Mouse (Mus musculus) CH12.LX (cell line): ENCODE data around the gene Capn11. TPM values are rescaled to one million over a fixed set of nuclear protein-coding genes. Genes with fewer than 3 reads are reported as not detected.

Experiments
- DNase-seq: peaks from one replicate; pipeline ENCODE4 v3.0.0-alpha.2; 2013; ENCODE audit errors: extremely low read depth
- H3K27ac ChIP-seq: 2 replicates; pipeline ENCODE4 v1.5.1; 2012; ENCODE audit warnings: low read depth, mild to moderate bottlenecking, control low read depth, moderate library complexity; ENCODE audit not compliant: insufficient read depth
- H3K27me3 ChIP-seq: replicated peaks from 2 replicates; pipeline ENCODE3; 2012; ENCODE audit warnings: inconsistent platforms
- H3K36me3 ChIP-seq, 2 experiments: replicated peaks in 1 of 2; 2 replicates each; pipeline versions ENCODE3 to v1.6.1; 2012; ENCODE audit warnings: inconsistent platforms in 1 of 2, low read length in 1 of 2, mild to moderate bottlenecking in 1 of 2, mixed read lengths in 1 of 2, moderate library complexity in 1 of 2; ENCODE audit not compliant: control insufficient read depth in 1 of 2, insufficient read depth in 1 of 2
- H3K4me1 ChIP-seq, 2 experiments: 2 replicates each; pipeline ENCODE4 v1.6.1; 2012; ENCODE audit warnings: inconsistent platforms in 1 of 2, moderate library complexity in 1 of 2; ENCODE audit not compliant: insufficient read depth in 2 of 2, control insufficient read depth in 1 of 2
- H3K4me2 ChIP-seq: 2 replicates; pipeline ENCODE4 v1.6.1; 2012; ENCODE audit warnings: low read depth, mild to moderate bottlenecking, control low read depth; ENCODE audit not compliant: poor library complexity, insufficient read depth, severe bottlenecking
- H3K4me3 ChIP-seq, 3 experiments: fragments of 150-350 bp in 1 of 3; sonication (generic) in 1 of 3; replicated peaks in 1 of 3; 2 replicates each; pipeline versions ENCODE3 to v1.5.1; 2011 to 2012; ENCODE audit warnings: low read depth in 2 of 3, low read length in 2 of 3, mild to moderate bottlenecking in 2 of 3, moderate library complexity in 2 of 3, control low read depth in 1 of 3, improper control_type of control experiment in 1 of 3, inconsistent platforms in 1 of 3, mixed read lengths in 1 of 3; ENCODE audit not compliant: poor library complexity in 1 of 3
- H3K79me2 ChIP-seq: replicated peaks from 2 replicates; pipeline ENCODE4 v1.6.1; 2012; ENCODE audit warnings: mild to moderate bottlenecking, moderate library complexity; ENCODE audit not compliant: control insufficient read depth, poor library complexity, insufficient read depth, severe bottlenecking; ENCODE audit errors: extremely low read depth
- H3K9ac ChIP-seq: 2 replicates; pipeline ENCODE4 v1.6.1; 2012; ENCODE audit warnings: low read depth, mild to moderate bottlenecking, control low read depth, moderate library complexity; ENCODE audit not compliant: insufficient read depth
- H3K9me3 ChIP-seq: replicated peaks from 2 replicates; pipeline ENCODE3; 2012; ENCODE audit warnings: low read length, inconsistent platforms, mixed read lengths
- BHLHE40 ChIP-seq: IDR thresholded peaks from 2 replicates; pipeline ENCODE4 v1.6.1; 2011; ENCODE audit warnings: mild to moderate bottlenecking, low read depth, low read length, improper control_type of control experiment
- CHD1 ChIP-seq: IDR thresholded peaks from 2 replicates; pipeline ENCODE4 v1.6.1; 2012; ENCODE audit warnings: low read depth, low read length, improper control_type of control experiment, inconsistent platforms
- CHD2 ChIP-seq: IDR thresholded peaks from 2 replicates; pipeline ENCODE4 v1.6.1; 2011; ENCODE audit warnings: low read length, improper control_type of control experiment
- CTCF ChIP-seq, 2 experiments: IDR thresholded peaks in 1 of 2; conservative IDR thresholded peaks in 1 of 2; 2 replicates each; pipeline ENCODE4 v1.5.1; 2011 to 2012; ENCODE audit warnings: low read depth in 2 of 2, low read length in 2 of 2, improper control_type of control experiment in 1 of 2, inconsistent platforms in 1 of 2, mild to moderate bottlenecking in 1 of 2, moderate library complexity in 1 of 2
- E2F4 ChIP-seq: IDR thresholded peaks from 2 replicates; pipeline ENCODE4 v1.6.1; 2011; ENCODE audit warnings: low read depth, low read length, improper control_type of control experiment; ENCODE audit not compliant: insufficient replicate concordance
- ELF1 ChIP-seq: IDR thresholded peaks from 2 replicates; pipeline ENCODE4 v1.6.1; 2014; ENCODE audit warnings: low read depth, mild to moderate bottlenecking, inconsistent platforms, low read length, improper control_type of control experiment
- EP300 ChIP-seq: IDR thresholded peaks from 2 replicates; pipeline ENCODE4 v1.6.1; 2011; ENCODE audit warnings: low read length, improper control_type of control experiment
- ETS1 ChIP-seq: conservative IDR thresholded peaks from 2 replicates; pipeline ENCODE4 v1.6.1; 2012; ENCODE audit warnings: low read depth, mild to moderate bottlenecking, inconsistent platforms, low read length, improper control_type of control experiment, moderate library complexity
- GABPA ChIP-seq: IDR thresholded peaks from 2 replicates; pipeline ENCODE4 v1.6.1; 2012; ENCODE audit warnings: low read depth, low read length, improper control_type of control experiment, inconsistent platforms; ENCODE audit not compliant: insufficient replicate concordance
- HCFC1 ChIP-seq: IDR thresholded peaks from 2 replicates; pipeline ENCODE4 v1.6.1; 2012; ENCODE audit warnings: low read depth, mild to moderate bottlenecking, inconsistent platforms, low read length, improper control_type of control experiment
- IRF4 ChIP-seq: IDR thresholded peaks from 2 replicates; pipeline ENCODE4 v1.6.1; 2014; ENCODE audit warnings: low read depth, mild to moderate bottlenecking, inconsistent platforms, low read length, improper control_type of control experiment
- JUN ChIP-seq: IDR thresholded peaks from 2 replicates; pipeline ENCODE4 v1.6.1; 2011; ENCODE audit warnings: low read depth, mild to moderate bottlenecking, low read length, improper control_type of control experiment, moderate library complexity; ENCODE audit not compliant: insufficient read depth
- JUND ChIP-seq: conservative IDR thresholded peaks from 2 replicates; pipeline ENCODE4 v1.6.1; 2011; ENCODE audit warnings: low read depth, low read length, improper control_type of control experiment
- KAT2A ChIP-seq: IDR thresholded peaks from 2 replicates; pipeline ENCODE4 v1.6.1; 2012; ENCODE audit warnings: low read length, improper control_type of control experiment, inconsistent platforms; ENCODE audit not compliant: insufficient replicate concordance
- MAFK ChIP-seq: IDR thresholded peaks from 2 replicates; pipeline ENCODE4 v1.6.1; 2011; ENCODE audit warnings: low read length, improper control_type of control experiment; ENCODE audit not compliant: insufficient replicate concordance
- MAX ChIP-seq: IDR thresholded peaks from 2 replicates; pipeline ENCODE4 v1.6.1; 2011; ENCODE audit warnings: low read length, improper control_type of control experiment
- MAZ ChIP-seq: IDR thresholded peaks from 2 replicates; pipeline ENCODE4 v1.6.1; 2012; ENCODE audit warnings: low read depth, mild to moderate bottlenecking, inconsistent platforms, low read length, improper control_type of control experiment, moderate library complexity
- MEF2A ChIP-seq: IDR thresholded peaks from 2 replicates; pipeline ENCODE4 v1.6.1; 2014; ENCODE audit warnings: low read depth, mild to moderate bottlenecking, inconsistent platforms, low read length, improper control_type of control experiment, borderline replicate concordance
- MXI1 ChIP-seq: IDR thresholded peaks from 2 replicates; pipeline ENCODE4 v1.6.1; 2011; ENCODE audit warnings: mild to moderate bottlenecking, low read depth, low read length, improper control_type of control experiment
- MYC ChIP-seq: IDR thresholded peaks from 2 replicates; pipeline ENCODE4 v1.6.1; 2011; ENCODE audit warnings: low read depth, mild to moderate bottlenecking, improper control_type of control experiment, low read length
- NELFE ChIP-seq: IDR thresholded peaks from 2 replicates; pipeline ENCODE4 v1.6.1; 2011; ENCODE audit warnings: low read depth, low read length, improper control_type of control experiment
- NRF1 ChIP-seq: IDR thresholded peaks from 2 replicates; pipeline ENCODE4 v1.6.1; 2014; ENCODE audit warnings: low read depth, mild to moderate bottlenecking, inconsistent platforms, low read length, improper control_type of control experiment, moderate library complexity
- PAX5 ChIP-seq: IDR thresholded peaks from 2 replicates; pipeline ENCODE4 v1.6.1; 2012; ENCODE audit warnings: low read length, inconsistent platforms, mixed read lengths
- POLR2A ChIP-seq: IDR thresholded peaks from 2 replicates; pipeline ENCODE4 v1.6.1; 2011; ENCODE audit warnings: low read depth, mild to moderate bottlenecking, improper control_type of control experiment, low read length
- POLR2AphosphoS2 ChIP-seq: IDR thresholded peaks from 2 replicates; pipeline ENCODE4 v1.6.1; 2011; ENCODE audit warnings: low read depth, low read length, improper control_type of control experiment
- RAD21 ChIP-seq: IDR thresholded peaks from 2 replicates; pipeline ENCODE4 v1.6.1; 2011; ENCODE audit warnings: low read depth, mild to moderate bottlenecking, low read length, improper control_type of control experiment, moderate library complexity
- RCOR1 ChIP-seq: conservative IDR thresholded peaks from 2 replicates; pipeline ENCODE4 v1.6.1; 2012; ENCODE audit warnings: low read depth, mild to moderate bottlenecking, inconsistent platforms, low read length, improper control_type of control experiment
- SIN3A ChIP-seq: IDR thresholded peaks from 2 replicates; pipeline ENCODE4 v1.6.1; 2012; ENCODE audit warnings: low read length, improper control_type of control experiment, inconsistent platforms
- SMC3 ChIP-seq: IDR thresholded peaks from 2 replicates; pipeline ENCODE4 v1.6.1; 2011; ENCODE audit warnings: low read depth, low read length, improper control_type of control experiment
- TBP ChIP-seq: conservative IDR thresholded peaks from 2 replicates; pipeline ENCODE4 v1.6.1; 2011; ENCODE audit warnings: low read depth, low read length, improper control_type of control experiment
- TCF12 ChIP-seq: IDR thresholded peaks from 2 replicates; pipeline ENCODE4 v1.6.1; 2014; ENCODE audit warnings: low read depth, mild to moderate bottlenecking, inconsistent platforms, low read length, improper control_type of control experiment
- UBTF ChIP-seq: IDR thresholded peaks from 2 replicates; pipeline ENCODE4 v1.6.1; 2012; ENCODE audit warnings: low read depth, mild to moderate bottlenecking, inconsistent platforms, low read length, improper control_type of control experiment, moderate library complexity
- USF1 ChIP-seq: IDR thresholded peaks from 2 replicates; pipeline ENCODE4 v1.6.1; 2014; ENCODE audit warnings: low read depth, mild to moderate bottlenecking, inconsistent platforms, low read length, improper control_type of control experiment
- USF2 ChIP-seq: conservative IDR thresholded peaks from 2 replicates; pipeline ENCODE4 v1.6.1; 2011; ENCODE audit warnings: low read depth, low read length, improper control_type of control experiment
- ZC3H11A ChIP-seq: IDR thresholded peaks from 2 replicates; pipeline ENCODE4 v1.6.1; 2012; ENCODE audit warnings: low read depth, mild to moderate bottlenecking, inconsistent platforms, low read length, improper control_type of control experiment
- ZKSCAN1 ChIP-seq: IDR thresholded peaks from 2 replicates; pipeline ENCODE4 v1.6.1; 2012; ENCODE audit warnings: low read depth, inconsistent platforms, low read length, improper control_type of control experiment, borderline replicate concordance
- ZMIZ1 ChIP-seq: IDR thresholded peaks from 2 replicates; pipeline ENCODE4 v1.6.1; 2012; ENCODE audit warnings: low read depth, mild to moderate bottlenecking, inconsistent platforms, low read length, improper control_type of control experiment
- ZNF384 ChIP-seq: IDR thresholded peaks from 2 replicates; pipeline ENCODE4 v1.6.1; 2012; ENCODE audit warnings: low read depth, low read length, improper control_type of control experiment, inconsistent platforms
- dilution Hi-C: fragments of 300-500 bp; cut with MboI; formaldehyde crosslinking; loops from 2 replicates; pipeline ENCODE4 v1.14.3; 2020; ENCODE audit warnings: low sequenced_read_pairs; ENCODE audit not compliant: extremely low pct_unique_long_range_greater_than_20kb, extremely low pct_ligation_motif_present
- in situ Hi-C: fragments of 300-500 bp; cut with MboI; formaldehyde crosslinking; loops from 3 replicates; pipeline ENCODE4 v1.14.3; 2019; ENCODE audit warnings: low sequenced_read_pairs, low pct_ligation_motif_present, low pct_unique_long_range_greater_than_20kb, mixed read lengths
- polyA plus RNA-seq: library from polyadenylated mRNA; unstranded; fragments of >175 nt; gene quantifications from 2 replicates; pipeline ENCODE4 v1.2.1, GENCODE M21; 2012; ENCODE audit warnings: low read depth; ENCODE audit not compliant: insufficient read length
- total RNA-seq, 2 experiments: library from RNA; depleted of rRNA; stranded (reverse); fragments of 300-350 nt in 1 of 2; fragments of >200 nt in 1 of 2; gene quantifications; 2 replicates each; pipeline ENCODE4 v1.2.3; 2012 to 2014

Gene Capn11
- total and polyA plus RNA-seq, 3 experiments = 0.09 TPM; not detected in 2

DNA sequence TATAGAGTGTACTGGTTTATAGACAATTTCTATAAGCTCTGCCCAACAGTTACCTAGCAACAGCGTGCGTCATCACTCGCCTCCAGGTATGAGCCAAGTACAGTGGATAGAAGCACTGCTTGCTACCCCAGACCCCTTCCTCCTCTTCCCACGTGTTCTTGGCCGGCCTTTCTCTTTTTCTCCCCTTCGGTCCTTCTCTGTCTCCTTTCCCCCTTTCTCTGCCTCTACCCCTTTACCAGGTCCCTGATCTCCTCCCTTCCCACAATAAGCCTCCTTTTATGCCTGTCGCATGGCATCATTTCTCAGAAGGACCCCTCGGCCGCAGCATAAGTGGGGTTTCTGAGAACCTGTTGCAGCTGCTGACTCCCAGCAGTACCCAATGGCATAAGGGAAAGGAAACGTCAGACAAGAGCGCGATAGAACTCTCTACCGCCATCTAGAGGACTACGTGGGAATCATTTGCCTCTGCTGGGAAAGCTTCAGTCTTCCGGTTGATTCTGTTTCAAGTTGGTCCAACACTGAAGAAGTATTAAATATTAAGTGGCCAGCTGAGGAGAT, 32.5 kb downstream of the Capn11 start:
- Histone ChIP-seq H3K27ac (no peak overlapping the region; the same call in 1 of the 2 replicates), H3K4me1 (peaks cover 14 to 54% of the 10 kb centered on the region in 2 experiments), H3K4me2 (peak overlapping the region; percentile 85), H3K79me2 (no peaks in the 10 kb centered on the region), H3K9ac (peak overlapping the region; percentile 45), H3K4me3 (peak overlapping the region; percentile 45 to 55 (median 46)), H3K36me3 (peaks cover 0 to 2% of the 10 kb centered on the region in 2 experiments), H3K27me3 (no peaks in the 10 kb centered on the region), H3K9me3 (no peaks in the 10 kb centered on the region)
- in situ Hi-C loops = loop anchor here (5.0 kb wide), 1 partner anchor 39 kb away; no protein-coding TSS in a partner anchor
- dilution Hi-C loops = no loop called here
- TF ChIP-seq POLR2AphosphoS2 (0 out of 2 replicates have a peak, but pooled peaks have one; percentile 59), ELF1 (peak; percentile 77), ZC3H11A (no peak), BHLHE40 (peak; percentile 13; the same call in 1 of the 2 replicates), RCOR1 (no peak), CHD2 (peak; percentile 64; the same call in 1 of the 2 replicates), MAZ (no peak), MYC (peak; percentile 80; the same call in 1 of the 2 replicates), JUN (no peak), ZKSCAN1 (no peak), NRF1 (no peak), E2F4 (no peak), TBP (no peak), SMC3 (peak; percentile 50), USF2 (no peak), MAX (peak; percentile 90), SIN3A (peak; percentile 85), ETS1 (no peak; the same call in 1 of the 2 replicates), KAT2A (no peak), IRF4 (no peak), ZNF384 (no peak), TCF12 (no peak), PAX5 (no peak), MEF2A (no peak), NELFE (peak; percentile 61), CHD1 (no peak), HCFC1 (peak; percentile 38; the same call in 1 of the 2 replicates), EP300 (no peak), ZMIZ1 (peak; percentile 21; the same call in 1 of the 2 replicates), USF1 (no peak), UBTF (no peak), JUND (no peak), RAD21 (peak; percentile 48), POLR2A (peak; percentile 81), CTCF (conservative IDR thresholded peaks at IDR 0.05 in 1 of 2, IDR thresholded peaks at IDR 0.05 in 1 of 2; ENCODE audit: low read depth in 2 of 2, low read length in 2 of 2) (peak; percentile 84 to 98), GABPA (no peak), MXI1 (peak; percentile 87), MAFK (no peak)
- peak; percentile 93 for DNase-seq
